Mouse (Mus musculus) hematopoietic stem cell, adult 5-6 weeks (primary cell): ENCODE measurements around the gene Bag5. TPM values are rescaled to one million over a fixed set of nuclear protein-coding genes. Genes with fewer than 3 reads are reported as not detected.
"Not testable (repeated sequence)": the region's sequence is repeated elsewhere in the genome, so short reads cannot be mapped to it uniquely, and the experiment has no call there.

Experiments used
- ATAC-seq, 2 experiments: fragments of 125-278 bp in 1 of 2; replicated peaks in 1 of 2; 2 replicates each; pipeline ENCODE4 v1.8.0; 2016 to 2017; ENCODE audit warnings: inconsistent platforms in 2 of 2, mild to moderate bottlenecking in 2 of 2, moderate number of reproducible peaks in 2 of 2, low read depth in 1 of 2, moderate TSS enrichment in 1 of 2; ENCODE audit not compliant: low FRiP score in 2 of 2, poor library complexity in 2 of 2, severe bottlenecking in 2 of 2, insufficient read depth in 1 of 2, low TSS enrichment in 1 of 2
- total RNA-seq: library from RNA; stranded (forward); fragments of 172-1452, 232-1000 nt; gene quantifications from 2 replicates; pipeline ENCODE4 v1.2.3, GENCODE M21; 2017

Gene Bag5
- total RNA-seq, 1 experiment from 2014 or later: 51.4 TPM

DNA sequence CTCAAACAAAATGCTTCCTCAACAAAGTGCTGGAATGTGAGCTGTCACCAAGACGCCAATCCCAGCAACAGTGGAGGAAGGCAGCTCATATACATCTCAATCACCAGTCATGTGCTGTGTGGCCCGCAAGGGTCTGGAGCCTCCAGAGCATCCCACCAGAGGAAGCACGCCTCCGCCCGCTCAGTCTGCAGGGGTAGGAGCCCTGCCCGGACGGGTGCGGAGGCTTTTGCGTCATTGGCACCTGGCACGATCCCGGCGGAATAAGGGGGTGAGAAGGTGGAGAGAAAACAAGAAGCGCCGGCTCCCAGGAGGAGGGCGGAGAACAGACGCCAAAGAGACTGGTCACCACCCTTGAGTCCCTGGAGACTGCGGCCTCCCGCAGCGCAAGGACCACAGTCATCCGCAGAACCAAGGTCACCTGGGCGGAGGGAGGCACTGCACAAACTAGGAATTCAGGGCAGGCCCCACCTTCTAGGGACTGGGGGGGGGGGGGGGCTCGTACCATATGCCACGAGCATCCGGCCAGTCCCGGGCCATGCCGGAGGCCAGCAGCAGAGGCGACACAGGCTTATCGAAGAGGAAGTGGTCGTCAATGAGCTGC, 42.6 kb downstream of the Bag5 start:
- ATAC-seq: peak in 1 of 2 experiments; percentile 14; a peak in 1 of 4 replicates

DNA sequence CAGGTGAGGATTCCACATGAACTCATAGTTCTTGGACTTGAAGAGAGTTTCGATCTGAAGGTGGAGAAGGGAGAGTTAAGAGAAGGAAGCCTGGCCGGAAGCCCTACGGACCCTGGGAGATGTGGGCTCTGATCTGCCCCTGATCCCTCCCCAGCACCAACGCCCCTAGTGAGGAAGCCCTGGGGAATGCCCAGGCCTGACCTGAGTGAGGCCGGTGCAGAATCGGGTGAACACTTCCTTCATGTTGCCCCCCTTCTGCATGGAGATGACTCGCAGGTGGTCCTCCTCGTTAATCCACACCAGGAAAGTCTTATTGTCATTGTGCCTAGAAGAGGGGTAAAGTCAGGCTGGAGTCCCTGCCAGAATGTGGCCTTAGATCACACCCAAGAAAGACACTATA, 43.1 kb downstream of the Bag5 start:
- ATAC-seq: no peak

DNA sequence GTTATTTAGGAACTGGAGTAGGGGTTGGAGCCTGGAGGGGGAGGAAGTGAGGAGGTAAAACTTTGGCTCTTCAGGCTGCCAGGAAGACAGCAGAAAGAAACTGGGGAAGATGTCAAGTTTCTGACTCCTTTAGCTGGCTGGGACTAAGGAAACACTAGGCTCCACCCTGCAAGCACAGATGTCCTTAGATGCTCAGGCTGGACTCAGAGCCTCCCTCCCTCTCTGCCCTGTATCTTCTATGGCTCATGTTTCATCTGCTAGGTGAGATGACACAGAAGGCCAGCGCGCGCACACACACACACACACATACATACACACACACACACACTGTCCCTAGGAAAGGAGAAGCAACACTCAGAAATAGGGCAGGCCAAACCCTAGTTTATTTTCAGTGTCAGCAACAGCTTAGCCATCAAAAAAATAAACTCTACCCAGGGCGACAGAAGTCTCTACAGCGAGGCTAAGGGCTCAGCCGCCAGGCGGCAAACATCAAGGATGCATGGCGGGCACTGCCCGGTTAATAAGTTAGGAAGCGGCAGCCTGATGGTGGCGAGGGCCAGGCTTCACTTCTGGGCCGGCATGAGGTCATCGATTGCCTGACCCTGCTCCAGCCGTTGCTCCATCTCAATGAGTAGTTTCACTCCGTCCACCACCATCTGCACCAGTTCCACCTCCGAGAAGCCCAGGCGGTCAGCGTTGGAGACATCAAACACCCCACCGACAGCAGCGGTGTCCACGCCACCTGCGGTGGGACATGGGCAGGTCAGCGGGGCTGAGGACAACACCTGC, 43.9 kb downstream of the Bag5 start:
- no peak for ATAC-seq

DNA sequence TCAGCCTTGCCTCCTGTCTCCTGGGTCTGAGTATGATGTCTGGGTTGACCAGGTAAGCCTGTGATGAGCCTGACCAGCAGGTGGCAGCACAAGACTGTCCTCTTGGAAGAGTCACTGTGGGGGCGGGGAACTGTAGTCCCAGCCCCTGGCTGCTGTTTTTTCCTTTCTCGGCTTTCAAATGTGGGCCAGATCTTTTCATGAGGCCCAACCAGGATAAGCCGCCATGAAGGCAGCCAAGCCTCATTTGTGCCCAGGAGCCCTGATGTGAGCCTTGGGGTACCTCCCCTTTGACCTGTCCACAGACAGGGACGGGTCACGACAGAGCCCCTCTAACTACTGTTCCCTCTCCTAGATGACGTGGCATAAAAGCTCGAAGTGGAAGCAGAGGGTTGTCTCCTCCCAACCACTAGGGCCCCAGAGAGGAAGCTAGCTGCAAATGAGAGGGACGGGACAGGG, 44.6 kb downstream of the Bag5 start:
- ATAC-seq: peak; percentile 78 to 82

DNA sequence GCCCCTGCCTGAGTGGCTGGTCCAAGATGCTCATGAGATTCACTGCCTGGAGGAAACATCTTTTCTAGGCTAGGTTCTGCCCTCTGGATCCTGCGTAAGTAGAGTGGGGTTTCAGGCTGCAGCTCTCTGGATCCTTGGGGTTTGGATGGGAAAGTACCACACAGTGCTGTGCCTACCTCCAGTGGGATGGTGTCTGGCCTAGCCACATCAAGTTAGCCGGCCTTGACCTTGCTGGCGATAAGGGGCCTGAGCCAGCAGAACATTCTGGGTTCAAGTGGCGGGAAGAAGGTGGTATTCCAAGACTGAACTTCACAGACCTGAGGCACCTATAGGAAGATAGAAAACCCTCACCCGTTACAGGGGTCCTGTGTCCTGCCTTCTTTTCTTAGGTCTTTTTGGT, 45.6 kb downstream of the Bag5 start:
- ATAC-seq: no peak

DNA sequence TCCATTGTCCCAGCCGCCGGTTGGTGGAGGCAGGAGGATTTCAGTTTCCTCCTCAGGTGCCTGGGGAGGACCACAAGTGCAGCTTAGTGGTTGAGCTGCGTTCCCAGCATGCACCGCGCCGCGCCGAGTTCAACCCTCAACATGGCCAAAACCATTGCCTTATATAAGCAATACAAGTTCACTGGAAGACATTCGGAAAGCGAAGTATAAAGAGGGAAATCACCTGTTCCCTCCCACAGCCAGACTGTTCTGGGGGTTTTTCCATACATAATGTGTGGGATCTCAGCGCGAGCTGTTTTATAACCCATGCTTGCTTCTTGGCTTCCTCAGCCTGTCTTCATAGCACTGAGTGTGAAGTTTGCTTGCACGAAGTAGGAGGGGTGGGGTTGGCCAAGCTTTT, 46.7 kb downstream of the Bag5 start:
- ATAC-seq: no peak

DNA sequence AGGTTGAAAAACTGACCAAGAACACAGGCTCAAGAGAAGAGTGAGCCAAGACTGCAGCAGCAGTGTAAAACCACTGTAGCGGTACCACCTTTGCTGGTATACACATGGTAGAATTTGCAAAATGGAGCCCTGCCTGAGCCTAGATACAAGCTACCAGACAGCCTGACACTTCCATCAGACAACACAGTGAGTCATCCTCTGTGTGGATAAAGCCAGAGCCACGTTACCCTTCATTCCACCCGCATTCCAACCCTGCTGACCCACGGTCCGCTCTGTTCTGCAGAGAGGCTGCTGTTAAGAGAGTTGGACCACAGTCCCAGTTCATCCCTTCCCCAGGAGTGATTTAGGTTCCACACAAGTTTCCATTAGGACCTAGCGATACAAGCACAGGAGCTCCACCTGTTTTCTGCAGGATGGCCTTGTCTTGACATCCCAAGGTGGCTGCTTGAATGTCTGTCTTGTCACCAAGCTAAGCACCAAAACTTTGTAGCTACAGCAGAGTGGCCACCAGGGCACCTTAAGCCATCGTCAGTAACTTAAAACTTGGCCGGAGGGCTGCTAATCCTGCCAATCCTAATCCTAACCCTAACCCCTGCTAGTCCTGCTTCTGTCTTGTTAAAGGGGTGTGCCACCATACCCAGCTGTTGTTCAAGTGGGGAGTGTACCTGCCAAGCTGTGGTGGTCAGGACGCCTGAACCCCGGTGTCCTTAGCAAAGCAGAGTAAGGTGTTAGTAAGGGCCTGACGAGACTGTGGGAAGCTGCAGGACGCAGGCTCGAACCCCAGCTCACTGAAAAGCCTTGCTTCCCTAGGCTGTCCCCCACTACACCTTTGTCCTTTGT, 47.8 kb downstream of the Bag5 start:
- no peak for ATAC-seq

DNA sequence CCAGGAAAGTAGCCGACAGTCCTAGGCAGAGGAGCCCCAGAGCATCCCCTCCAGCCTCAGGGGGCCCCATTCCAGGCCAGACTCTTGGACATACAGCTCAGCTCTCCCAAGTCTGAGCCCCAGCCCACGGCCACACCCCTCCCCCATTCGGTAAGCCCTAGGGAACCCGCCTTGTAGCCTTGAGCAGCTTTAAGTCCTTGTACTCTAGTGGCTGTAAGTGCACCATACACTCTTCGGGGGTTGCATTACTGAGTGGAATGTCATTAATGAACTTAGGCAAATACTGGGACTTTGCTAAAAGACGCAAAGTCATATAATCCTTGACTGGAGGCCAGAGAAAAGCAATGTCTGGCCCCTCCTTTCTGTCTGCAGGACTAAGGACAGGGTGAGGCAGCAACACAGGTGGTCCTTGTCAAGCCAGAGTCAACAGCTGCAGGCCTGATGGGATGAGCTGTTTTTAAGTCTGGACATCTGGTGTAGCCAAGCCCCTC, 48.9 kb downstream of the Bag5 start:
- no peak for ATAC-seq

DNA sequence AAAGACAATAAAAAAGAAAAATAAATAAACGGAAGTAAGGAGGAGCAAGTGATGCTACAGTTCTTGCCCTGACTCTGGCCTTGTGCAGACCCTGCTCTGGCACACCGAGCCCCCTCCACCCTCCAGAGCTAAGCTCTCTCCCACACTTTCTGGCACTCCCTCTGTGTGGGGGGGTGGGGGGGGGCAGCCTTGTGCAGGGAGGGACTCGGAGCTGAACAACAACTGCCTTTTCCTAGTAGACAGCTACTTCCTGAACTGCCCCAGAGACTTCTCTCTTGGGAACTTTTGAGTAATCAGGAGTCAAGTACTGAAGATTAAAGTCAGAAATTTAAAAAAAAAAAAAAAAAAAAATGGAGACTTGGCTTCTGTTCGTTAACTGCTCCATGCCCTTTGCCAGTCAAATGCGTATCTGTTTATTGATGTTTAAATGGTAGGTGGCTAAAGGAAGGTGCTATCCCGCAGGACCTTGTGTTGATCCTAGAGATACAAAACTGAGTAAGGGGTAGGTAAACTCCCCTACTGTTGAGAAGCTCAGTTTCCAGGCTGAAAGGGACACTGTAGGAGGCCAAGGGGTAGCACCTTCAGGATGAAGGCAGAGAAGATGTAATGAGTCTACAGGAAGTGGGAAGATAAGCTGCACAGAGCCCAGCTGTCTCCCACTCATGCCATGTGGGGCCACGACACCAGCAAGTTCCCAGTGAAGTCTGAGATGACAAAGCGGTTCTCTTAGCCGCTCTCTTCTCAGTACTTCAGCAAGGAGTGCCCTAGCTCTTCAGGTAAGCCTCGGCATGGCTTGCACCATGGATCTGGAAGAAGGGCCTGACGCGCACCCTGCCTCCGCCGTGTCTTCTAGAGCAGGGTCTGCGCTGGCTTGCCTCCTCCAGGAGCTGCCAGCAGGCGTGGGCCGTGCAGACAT, 49.6 kb downstream of the Bag5 start:
- no peak for ATAC-seq

DNA sequence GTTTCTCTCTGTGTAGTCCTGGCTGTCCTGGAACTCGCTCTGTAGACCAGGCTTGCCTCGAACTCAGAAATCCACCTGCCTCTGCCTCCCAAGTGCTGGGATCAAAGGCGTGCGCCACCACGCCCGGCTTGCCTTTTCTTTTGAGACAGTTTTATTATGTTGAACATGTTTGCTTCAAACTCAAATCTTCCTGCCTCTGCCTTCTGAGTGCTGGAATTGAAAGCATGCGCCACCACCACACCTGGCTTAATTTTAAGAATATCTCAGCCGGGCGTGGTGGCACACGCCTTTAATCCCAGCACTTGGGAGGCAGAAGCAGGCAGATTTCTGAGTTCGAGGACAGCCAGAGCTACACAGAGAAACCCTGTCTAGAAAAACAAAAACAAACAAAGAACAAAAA, 51.5 kb downstream of the Bag5 start:
- ATAC-seq: not testable (repeated sequence)

DNA sequence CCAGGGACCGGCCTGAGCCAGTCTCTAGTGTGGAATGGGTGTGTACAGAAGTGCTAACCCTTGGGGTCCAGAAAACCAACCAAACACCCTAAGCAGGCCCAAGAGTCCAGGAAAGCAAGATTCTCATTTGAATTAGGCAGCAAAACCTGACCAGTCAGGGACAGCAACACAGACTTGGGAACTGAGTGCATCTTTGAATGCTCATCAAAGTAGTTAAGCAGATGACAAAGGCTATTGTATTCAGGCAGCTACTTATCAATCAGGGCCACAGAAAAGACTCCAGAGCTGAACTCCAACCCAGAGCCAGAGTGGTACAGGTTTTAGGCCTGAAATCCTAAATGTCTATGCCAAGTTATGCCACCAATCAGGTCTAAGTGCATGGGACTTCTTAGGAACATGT, 52.4 kb downstream of the Bag5 start:
- no peak for ATAC-seq

Other genes with a start within 250 kb of the Bag5 start
- gene Gm266, start 227.4 kb downstream of the Bag5 start, total RNA-seq: not detected in 2 replicates
- 352 and 436 TPM in 2 replicates for gene Eif5, start 175.2 kb downstream of the Bag5 start, total RNA-seq
- 68.9 and 75.9 TPM in 2 replicates for gene Mark3, start 138.7 kb downstream of the Bag5 start, total RNA-seq
- gene Ckb, start 40.9 kb downstream of the Bag5 start, total RNA-seq: 5.1 and 8.1 TPM in 2 replicates
- gene Trmt61a, start 35.2 kb downstream of the Bag5 start, total RNA-seq: 5.3 and 8.7 TPM in 2 replicates
- 53.0 and 58.3 TPM in 2 replicates for gene Apopt1, start within 50 bp of the Bag5 start, total RNA-seq
- 64.8 and 73.9 TPM in 2 replicates for gene Klc1, start 45.6 kb upstream of the Bag5 start, total RNA-seq
- gene Xrcc3, start 100.6 kb upstream of the Bag5 start, total RNA-seq: 9.2 and 9.7 TPM in 2 replicates
- gene Zfyve21, start 100.9 kb upstream of the Bag5 start, total RNA-seq: 8.6 and 9.1 TPM in 2 replicates
- 25.8 and 34.7 TPM in 2 replicates for gene Ppp1r13b, start 194.9 kb upstream of the Bag5 start, total RNA-seq